Mouse (Mus musculus): ENCODE data around the gene Slc25a38.

DNA sequence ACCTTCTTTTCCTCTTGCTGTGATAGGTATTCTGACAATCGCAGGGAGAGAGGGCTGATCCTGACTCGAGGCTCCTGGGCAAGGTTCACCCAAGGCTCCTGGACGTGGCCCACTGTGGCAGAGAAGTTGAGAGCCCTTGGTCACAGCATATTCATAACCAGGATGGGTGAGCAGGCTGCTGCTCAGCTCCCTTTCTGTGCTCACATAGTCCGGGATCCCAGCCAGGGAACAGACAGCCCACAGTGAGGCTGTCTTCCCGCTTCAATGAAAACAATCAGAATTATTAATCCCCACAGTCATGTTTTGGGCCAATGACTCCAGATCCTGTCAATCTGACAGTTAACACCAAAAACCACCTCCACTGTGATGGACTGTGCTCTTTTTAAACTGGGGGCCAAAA lies 28.2 kb upstream of the Slc25a38 start:
- TF ChIP-seq CTCF (IDR thresholded peaks at IDR 0.05) (no peak), EP300 (IDR thresholded peaks at IDR 0.05) (no peak)

Measured in lung, postnatal 0 days (tissue).